ENCODE assay signal across 10 mouse cellular contexts in genomic region chr15:77822057-77822466, GRCm38 (mm10). TPM values are rescaled to one million over a fixed set of nuclear protein-coding genes. Genes with fewer than 3 reads are reported as not detected.
A peak's percentile ranks its signal among the peaks of the same experiment; 100 is the strongest.
DNase-seq lines count a peak whose midpoint lies in the region; ATAC-seq and TF ChIP-seq lines count a peak whose summit lies in the region.
"Had no signal": no experiment of that assay in that cellular context is flagged by ENCODE, and none has a peak within 500 bp of the region (broad histone marks: within the 10 kb centered on the region; RNA-seq: fewer than 3 reads in every experiment).

No protein-coding gene starts in this region.

- no peak overlapping the region for H3K4me2 ChIP-seq in kidney, embryonic 14.5 days (replicated peaks; ENCODE audit: low read depth, low read length)
- H3K4me2 ChIP-seq in liver, postnatal 0 days (ENCODE audit: low read depth, low read length), result peak overlapping the region; percentile 26; the same call in 1 of the 2 replicates

- ATAC-seq in kidney, embryonic 14.5 days (ENCODE audit: low FRiP score, low TSS enrichment), result peak; percentile 21; the same call in 1 of the 2 replicates
- ATAC-seq in liver, postnatal 0 days, result peak; percentile 70

- intact Hi-C loops in left cerebral cortex, postnatal 14 days (cut with DNase I), result no loop called here

- H3K27me3 ChIP-seq in kidney, embryonic 14.5 days (ENCODE audit: control insufficient read depth, insufficient read depth, low read length), result no peaks in the 10 kb centered on the region
- H3K27me3 ChIP-seq in liver, postnatal 0 days (ENCODE audit: insufficient read depth, low read length), result no peaks in the 10 kb centered on the region

- H3K9ac ChIP-seq in kidney, embryonic 14.5 days (ENCODE audit: low read depth, low read length), result no peak overlapping the region
- H3K9ac ChIP-seq in liver, postnatal 0 days (replicated peaks), result 0 out of 2 replicates have a peak overlapping the region, but pooled peaks have one; percentile 40

- peak overlapping the region; percentile 43; the same call in 1 of the 2 replicates for H3K27ac ChIP-seq in kidney, embryonic 14.5 days (ENCODE audit: low read depth, low read length)
- H3K27ac ChIP-seq in liver, postnatal 0 days (ENCODE audit: low read depth), result peak overlapping the region; percentile 85

- WGBS in kidney, embryonic 14.5 days, result 52% methylated on average over 5 of the region's 5 CpGs
- 38% methylated on average over 5 of the region's 5 CpGs for WGBS in liver, postnatal 0 days (ENCODE audit: insufficient replicate concordance)

- no peak overlapping the region for H3K4me3 ChIP-seq in kidney, embryonic 14.5 days (ENCODE audit: low read length)
- no peak overlapping the region for H3K4me3 ChIP-seq in liver, postnatal 0 days (ENCODE audit: low read depth, low read length)
- H3K4me3 ChIP-seq: erythroblast, embryonic 14.5 days had no signal

- no peak for TF ChIP-seq CTCF in liver, postnatal 0 days (IDR thresholded peaks at IDR 0.05; ENCODE audit: low read depth)

- peak; percentile 23 for DNase-seq in adrenal gland, adult 2 months
- no peak for DNase-seq in adrenal gland, postnatal 4 days (ENCODE audit: low spot score in 2 of 2)
- DNase-seq in ZHBTc4 (ENCODE audit: low read depth, low spot score), result peak; percentile 51
- peak; percentile 46 for DNase-seq in liver, postnatal 0 days
- DNase-seq in thymus, postnatal 10 days (ENCODE audit: low spot score in 2 of 2), result no peak
- no peak for DNase-seq in left cerebral cortex, postnatal 14 days (ENCODE audit: low spot score in 2 of 2)
- DNase-seq in thymus, postnatal 25 days, result no peak
- DNase-seq: adrenal gland, adult 8-10 months had no signal

- H3K4me1 ChIP-seq in kidney, embryonic 14.5 days (ENCODE audit: control insufficient read depth, insufficient read depth, low read length), result peaks cover 76% of the 10 kb centered on the region
- peaks cover 82% of the 10 kb centered on the region for H3K4me1 ChIP-seq in liver, postnatal 0 days (ENCODE audit: insufficient read depth)

- no peaks in the 10 kb centered on the region; the same call in 1 of the 2 replicates for H3K36me3 ChIP-seq in kidney, embryonic 14.5 days (ENCODE audit: control insufficient read depth, insufficient read depth, low read length)
- H3K36me3 ChIP-seq in liver, postnatal 0 days (replicated peaks; ENCODE audit: insufficient read depth, low read length), result peaks cover 21% of the 10 kb centered on the region

- no peaks in the 10 kb centered on the region for H3K9me3 ChIP-seq in kidney, embryonic 14.5 days (ENCODE audit: control insufficient read depth, low read length)
- H3K9me3 ChIP-seq in liver, postnatal 0 days (ENCODE audit: low read length), result no peaks in the 10 kb centered on the region

- TF ChIP-seq EP300 in liver, postnatal 0 days (IDR thresholded peaks at IDR 0.05; ENCODE audit: low read depth), result no peak

RNA-seq across cellular contexts. Expression of gene Myh9, which starts 19.9 kb away (rescaled TPM):
- total RNA-seq in adrenal gland, adult 2 months (2021), result 100 to 1,000 TPM; 280 to 306 TPM
- 45.4 and 51.9 TPM in 2 replicates for polyA plus RNA-seq in adrenal gland, adult 2 months (2012; rRNA removed)
- 100 to 1,000 TPM; 251 to 311 TPM for total RNA-seq in adrenal gland, postnatal 4 days (2021)
- 43.8 and 72.3 TPM in 2 replicates for polyA plus RNA-seq in kidney, embryonic 14.5 days (2014; fragmentation: Nextera tagmentation; extraction: Ambion mirVana)
- 17.7 and 22.4 TPM in 2 replicates for polyA plus RNA-seq in liver, postnatal 0 days (2015; fragmentation: Nextera tagmentation; extraction: Ambion mirVana)
- 10 to 100 TPM; 70.3 to 73.8 TPM for total RNA-seq in left cerebral cortex, postnatal 14 days (2021)

Comparison
In these comparisons a context has a peak if more than half of its experiments do, and no peak if none do; other contexts are left out.
1. DNase-seq: peak in adrenal gland, adult 2 months (single experiment), ZHBTc4 (single experiment) and liver, postnatal 0 days (single experiment); none in adrenal gland, postnatal 4 days (0 of 2), thymus, postnatal 10 days (0 of 2), left cerebral cortex, postnatal 14 days (0 of 2) and thymus, postnatal 25 days (single experiment).